Mouse (Mus musculus) frontal cortex, postnatal 10 days (tissue): ENCODE results near the gene Ptpn11.

Experiments
- DNase-seq, 2 experiments: peaks; one replicate each; pipeline ENCODE4 v3.0.0; 2022; ENCODE audit warnings: low spot score in 2 of 2, mixed read lengths in 1 of 2

Ptpn11 gene

GRCm38 (mm10) chr5:121179077-121179857 is 11.9 kb downstream of the Ptpn11 start:
- DNase-seq, result no peak

GRCm38 (mm10) chr5:121172835-121173234 is 18.4 kb downstream of the Ptpn11 start:
- no peak for DNase-seq

- DNase-seq, result no peak
Measured at GRCm38 (mm10) chr5:121169588-121169987, 21.6 kb downstream of the Ptpn11 start.

- no peak for DNase-seq
Measured at GRCm38 (mm10) chr5:121166884-121167283, 24.3 kb downstream of the Ptpn11 start.

- DNase-seq, result no peak
Measured at GRCm38 (mm10) chr5:121162923-121163322, 28.3 kb downstream of the Ptpn11 start.

GRCm38 (mm10) chr5:121162285-121162684 is 28.9 kb downstream of the Ptpn11 start:
- DNase-seq, result no peak

GRCm38 (mm10) chr5:121158966-121159365 is 32.2 kb downstream of the Ptpn11 start:
- DNase-seq, result no peak

- DNase-seq, result no peak
Measured at GRCm38 (mm10) chr5:121157489-121157888, 33.7 kb downstream of the Ptpn11 start.

- no peak for DNase-seq
Measured at GRCm38 (mm10) chr5:121157017-121157416, 34.2 kb downstream of the Ptpn11 start.

GRCm38 (mm10) chr5:121156121-121156520 is 35.1 kb downstream of the Ptpn11 start:
- DNase-seq, result no peak

GRCm38 (mm10) chr5:121150684-121151083 is 40.5 kb downstream of the Ptpn11 start:
- no peak for DNase-seq

- DNase-seq, result no peak
Measured at GRCm38 (mm10) chr5:121149246-121149645, 42.0 kb downstream of the Ptpn11 start.

- no peak for DNase-seq
Measured at GRCm38 (mm10) chr5:121146275-121146674, 44.9 kb downstream of the Ptpn11 start.

- DNase-seq, result no peak
Measured at GRCm38 (mm10) chr5:121145609-121146008, 45.6 kb downstream of the Ptpn11 start.

- no peak for DNase-seq
Measured at GRCm38 (mm10) chr5:121144441-121145238, 46.6 kb downstream of the Ptpn11 start.

GRCm38 (mm10) chr5:121142431-121143119 is 48.6 kb downstream of the Ptpn11 start:
- no peak for DNase-seq

GRCm38 (mm10) chr5:121140276-121140675 is 50.9 kb downstream of the Ptpn11 start:
- DNase-seq, result no peak

- DNase-seq, result no peak
Measured at GRCm38 (mm10) chr5:121137125-121137524, 54.1 kb downstream of the Ptpn11 start.

GRCm38 (mm10) chr5:121131801-121132200 is 59.4 kb downstream of the Ptpn11 start:
- no peak for DNase-seq

GRCm38 (mm10) chr5:121129254-121129653 is 61.9 kb downstream of the Ptpn11 start:
- DNase-seq, result no peak

GRCm38 (mm10) chr5:121126051-121126450 is 65.1 kb downstream of the Ptpn11 start:
- no peak for DNase-seq

- no peak for DNase-seq
Measured at GRCm38 (mm10) chr5:121125563-121125962, 65.6 kb downstream of the Ptpn11 start.
